Mouse (Mus musculus) urinary bladder, postnatal 25 days (tissue): ENCODE measurements around the gene Tbc1d13.

Source experiments
- DNase-seq: peaks from one replicate; pipeline ENCODE4 v3.0.0; 2022; ENCODE audit warnings: low spot score

Tbc1d13 gene

DNA sequence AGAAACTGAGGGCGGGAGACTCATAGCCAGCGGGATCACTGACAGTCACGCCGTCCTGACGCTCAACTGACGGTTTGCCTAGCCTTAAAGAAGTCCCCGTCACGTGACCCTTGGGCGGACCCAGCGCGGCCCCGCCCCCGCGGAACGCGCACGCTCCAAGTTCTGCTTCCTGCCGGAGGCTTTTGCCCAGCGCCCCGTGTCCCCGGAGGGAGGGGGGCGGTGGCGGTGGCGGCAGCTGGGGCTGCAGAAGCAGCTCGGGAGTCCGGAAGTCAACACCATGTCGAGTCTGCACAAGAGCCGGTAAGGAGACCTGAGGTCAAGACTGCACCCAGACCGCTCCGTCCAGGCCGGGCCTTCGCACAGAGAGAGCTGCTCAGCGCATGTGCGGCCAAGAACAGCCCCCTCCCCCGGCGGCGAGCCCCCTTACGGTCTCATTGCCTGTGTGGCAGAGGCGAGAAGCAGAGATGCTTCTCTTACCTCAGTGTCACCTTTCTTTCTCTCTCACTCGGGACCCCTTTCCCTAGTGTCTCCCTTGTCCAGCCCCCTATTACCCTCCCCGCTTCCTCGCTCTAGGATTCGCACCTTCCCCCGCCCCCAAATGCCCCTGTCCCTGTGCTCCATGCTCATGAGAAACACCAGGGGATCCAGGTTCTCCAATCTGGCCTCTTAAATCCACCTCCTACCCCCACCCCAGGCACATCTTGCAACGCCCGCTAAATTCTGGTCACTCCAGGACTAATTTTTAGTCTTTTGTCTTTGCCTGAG is at the start of gene Tbc1d13:
Gene Tbc1d13, plus strand, starts transcription at position 134 of the 765 bp plus-strand sequence.
- peak; percentile 98 for DNase-seq

DNA sequence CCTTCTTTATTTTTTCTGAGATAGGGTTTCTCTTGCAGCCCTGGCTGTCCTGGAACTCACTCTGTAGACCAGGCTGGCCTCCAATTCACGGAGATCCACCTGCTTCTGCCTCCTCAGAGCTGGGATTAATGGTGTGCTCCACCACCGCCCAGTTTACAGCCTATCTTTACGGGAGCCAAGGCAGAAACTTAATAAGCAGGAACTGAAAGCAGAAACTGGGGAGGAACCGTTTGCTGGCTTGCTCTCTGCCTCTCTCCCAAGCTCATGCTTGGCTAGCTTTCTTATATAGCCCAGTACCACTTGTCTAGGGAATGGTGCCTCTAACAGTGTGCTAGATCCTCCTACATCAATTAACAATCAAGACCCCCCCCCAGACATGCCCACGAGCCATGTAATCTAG is 49.4 kb upstream of the Tbc1d13 start:
- no peak for DNase-seq

DNA sequence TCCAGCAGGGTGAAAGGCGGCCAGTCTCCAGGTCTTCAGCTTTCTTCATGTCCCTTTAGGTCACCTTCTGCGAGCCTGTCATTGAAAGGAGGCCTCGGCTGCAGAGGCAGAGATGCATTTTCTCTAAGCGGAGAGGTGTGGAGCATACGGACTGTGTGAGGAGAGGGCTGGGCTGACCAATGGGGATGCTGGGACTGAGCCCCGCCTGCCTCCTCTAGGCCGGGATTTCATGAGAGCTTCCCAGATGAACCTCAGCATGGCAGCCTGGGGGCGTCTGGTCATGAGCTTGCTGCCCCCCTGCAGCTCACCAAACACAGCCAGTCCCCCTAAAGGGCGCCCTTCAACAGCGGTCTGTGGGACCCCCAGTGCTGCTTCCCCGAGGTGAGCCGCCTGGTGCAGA is 48.9 kb upstream of the Tbc1d13 start:
- no peak for DNase-seq

DNA sequence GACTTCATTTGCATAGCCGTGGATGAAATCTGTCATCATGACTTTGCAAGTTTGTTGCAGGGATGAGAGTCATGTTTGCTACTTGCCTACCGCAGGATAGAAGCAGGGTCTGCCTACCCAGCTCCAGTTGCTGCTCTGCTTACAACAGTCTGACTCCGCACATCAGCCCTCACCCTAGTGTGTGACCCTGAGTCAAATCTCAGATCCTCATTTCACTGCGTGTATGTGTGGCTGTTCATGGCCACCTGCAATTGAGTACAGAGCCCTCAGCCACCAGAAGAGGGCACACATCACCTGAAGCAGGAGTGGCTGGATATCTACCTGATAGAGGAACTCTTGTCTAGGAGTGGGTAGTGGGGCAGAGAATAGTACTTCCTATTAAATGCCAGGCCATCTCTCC is 46.2 kb upstream of the Tbc1d13 start:
- no peak for DNase-seq

DNA sequence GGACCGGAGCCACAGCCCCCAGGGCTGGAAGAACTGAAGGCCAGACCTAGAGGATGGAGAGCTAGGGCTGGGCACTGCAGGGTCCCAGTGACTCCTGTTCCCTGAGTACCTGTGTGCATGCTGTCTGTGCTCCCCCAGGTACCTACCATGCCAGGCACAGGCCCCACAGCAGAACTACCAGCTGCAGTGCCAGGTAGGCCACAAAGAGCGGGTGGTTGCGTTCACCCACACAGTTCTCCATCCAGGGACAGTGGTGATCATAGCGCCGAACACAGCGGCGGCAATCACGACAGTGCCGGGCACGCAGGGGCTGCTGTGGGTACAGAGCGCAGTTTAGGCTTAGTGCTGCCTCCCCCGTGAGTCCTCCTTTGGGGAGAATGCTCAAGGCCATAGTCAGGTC is 42.0 kb upstream of the Tbc1d13 start:
- no peak for DNase-seq

DNA sequence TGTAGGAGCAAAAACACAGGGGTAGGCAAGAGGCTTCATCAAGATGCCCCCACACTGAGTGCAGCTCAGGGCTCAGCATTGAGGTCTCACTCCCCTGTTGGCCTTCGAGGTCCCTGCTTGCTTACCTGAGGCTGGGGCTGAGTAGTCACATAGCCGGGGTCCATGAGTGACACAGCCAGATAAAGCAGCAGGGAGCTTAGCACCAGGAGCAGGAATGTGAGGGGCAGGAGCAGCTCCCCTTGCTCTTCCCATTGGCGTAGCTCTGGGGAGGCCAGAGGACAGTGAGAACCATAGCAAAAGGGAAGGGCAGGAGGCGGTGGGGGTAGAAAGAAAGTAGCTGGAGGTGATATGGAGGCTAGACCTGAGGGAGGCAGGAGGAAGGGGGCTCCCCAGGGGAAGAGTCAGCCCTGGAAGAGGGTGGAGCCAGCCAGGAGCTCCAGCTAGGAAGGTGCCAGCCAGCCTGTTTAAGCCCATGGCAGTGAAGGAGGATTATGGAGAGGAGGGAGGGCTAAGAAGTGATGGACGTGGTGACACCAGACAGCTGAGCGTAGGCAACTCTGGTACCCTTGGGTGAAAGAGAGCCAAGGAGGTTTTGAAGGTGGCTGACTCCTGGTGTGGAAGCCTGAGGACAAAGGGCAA is 41.1 kb upstream of the Tbc1d13 start:
- no peak for DNase-seq

DNA sequence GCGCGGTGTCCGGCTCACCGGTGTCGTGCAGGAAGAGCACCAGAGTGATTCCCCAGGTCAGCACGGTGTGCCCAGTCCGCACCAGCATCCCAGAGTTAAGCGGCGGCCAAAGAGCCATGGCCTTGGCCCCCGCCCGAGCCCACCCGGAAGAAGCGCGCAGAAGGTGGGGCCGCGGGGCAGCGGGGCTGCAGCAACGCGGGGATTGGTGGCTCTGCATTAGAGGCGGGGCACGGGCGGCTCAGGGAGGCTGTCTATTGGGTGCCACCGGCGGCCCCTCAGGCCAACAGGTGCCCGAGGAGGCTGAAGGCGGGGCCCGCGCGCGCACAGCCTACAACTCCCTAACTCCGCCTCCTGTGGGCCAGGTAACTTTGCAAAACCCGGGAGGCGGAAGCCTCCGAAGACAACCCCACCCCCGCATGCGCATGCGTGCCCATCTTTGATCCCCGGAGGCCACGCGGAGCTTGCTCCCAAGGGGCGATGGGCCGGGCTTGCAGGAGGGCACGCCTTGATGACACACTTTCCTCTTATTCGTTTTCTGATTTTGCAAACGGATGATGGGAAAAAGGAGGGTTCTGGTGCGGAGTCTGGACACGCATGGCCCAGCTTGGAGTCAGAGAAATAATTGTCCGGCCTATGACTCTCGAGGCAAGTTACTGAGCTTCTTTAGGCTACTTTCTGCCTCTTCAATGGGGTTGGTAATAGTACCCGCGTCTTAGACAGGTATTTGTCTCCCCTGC is 39.9 kb upstream of the Tbc1d13 start, which contains the start of gene Zdhhc12:
Gene Zdhhc12, minus strand, starts transcription at position 178 of the 737 bp plus-strand sequence.
- peak; percentile 86 for DNase-seq

DNA sequence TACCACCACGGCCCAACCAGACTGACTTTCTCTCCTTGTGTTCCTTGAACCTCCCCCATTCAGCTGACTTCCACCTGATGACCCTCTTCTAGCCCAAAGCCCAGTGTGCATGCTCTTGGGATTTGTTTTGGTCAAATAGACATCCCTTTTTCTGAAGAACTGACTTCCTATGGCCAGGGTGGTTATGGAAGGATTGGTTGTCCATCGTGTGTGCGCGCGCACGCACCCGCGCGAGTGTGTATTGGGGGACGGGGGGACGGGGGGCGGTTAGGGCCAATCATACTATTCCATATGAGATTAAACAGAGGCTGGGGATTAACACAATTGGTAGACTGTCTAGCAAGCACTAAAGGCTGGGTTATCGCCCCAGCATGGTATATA is 39.3 kb upstream of the Tbc1d13 start:
- DNase-seq = peak; percentile 8

DNA sequence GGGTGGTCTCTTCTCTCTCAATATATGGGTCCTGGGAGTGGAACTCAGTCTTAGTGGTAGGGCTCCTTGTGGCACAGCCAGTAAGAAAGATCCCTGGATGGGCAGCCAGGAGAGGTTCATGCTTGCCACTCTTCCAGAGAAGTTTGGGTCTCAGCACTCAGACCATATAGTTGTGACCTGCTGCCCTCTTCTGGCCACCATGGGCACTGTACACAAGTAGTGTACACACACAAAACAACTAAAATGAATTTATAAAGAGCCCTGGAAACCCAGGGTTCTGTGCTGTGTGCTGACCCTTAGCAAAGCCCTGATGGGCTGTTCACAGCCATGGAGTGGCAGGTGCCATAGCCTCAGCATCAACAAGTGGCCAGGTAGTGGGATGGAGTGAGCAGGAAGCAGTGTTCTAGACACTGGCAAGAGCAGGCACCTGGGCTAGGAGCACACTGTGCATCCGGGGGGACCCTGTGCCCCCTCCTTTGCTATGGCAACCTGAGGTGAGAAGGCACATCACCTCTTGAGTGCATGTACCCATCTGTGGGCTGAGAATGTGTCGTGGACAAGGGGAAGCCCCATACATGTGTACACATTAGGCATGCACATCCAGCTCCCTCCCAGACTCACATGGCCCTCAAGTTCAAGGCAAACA is 37.5 kb upstream of the Tbc1d13 start:
- peak; percentile 52 for DNase-seq

DNA sequence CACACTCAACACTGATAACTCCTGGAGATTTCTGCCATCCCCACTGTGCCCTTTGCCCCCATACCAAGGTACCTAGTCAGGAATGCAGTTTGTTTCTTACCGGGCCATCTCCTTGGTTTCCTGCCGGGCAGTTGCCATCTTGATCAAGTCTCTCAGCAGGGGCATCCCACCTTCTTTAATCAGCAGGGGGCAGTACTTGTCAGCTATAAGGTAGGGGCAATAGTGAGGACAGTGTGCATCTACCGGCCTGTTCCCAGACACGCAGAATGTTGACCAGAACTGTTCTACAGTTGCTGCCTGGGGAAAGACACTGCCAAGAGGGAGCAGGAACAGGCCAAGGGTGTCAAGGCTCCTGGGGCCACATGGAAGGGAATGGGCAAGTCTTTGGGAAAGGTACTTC is 33.3 kb upstream of the Tbc1d13 start:
- no peak for DNase-seq

DNA sequence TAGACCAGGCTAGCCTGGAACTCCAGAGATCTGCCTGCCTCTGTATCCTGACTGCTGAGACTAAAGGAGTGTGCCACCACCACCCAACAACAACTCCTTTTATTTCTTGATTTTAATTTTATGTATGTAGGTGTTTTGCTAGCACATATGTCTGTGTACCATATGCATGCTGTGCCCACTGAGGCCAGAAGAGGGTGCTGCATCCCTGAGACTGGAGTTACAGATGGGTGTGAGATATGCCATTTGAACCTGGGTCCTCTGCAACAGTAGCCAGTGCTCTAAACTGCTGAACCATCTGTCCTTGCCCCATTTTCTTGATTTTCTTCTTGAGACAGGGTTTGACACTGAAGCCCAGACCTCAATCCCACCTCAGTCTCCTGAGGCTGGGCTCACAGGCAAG is 27.2 kb upstream of the Tbc1d13 start:
- DNase-seq = peak; percentile 26

DNA sequence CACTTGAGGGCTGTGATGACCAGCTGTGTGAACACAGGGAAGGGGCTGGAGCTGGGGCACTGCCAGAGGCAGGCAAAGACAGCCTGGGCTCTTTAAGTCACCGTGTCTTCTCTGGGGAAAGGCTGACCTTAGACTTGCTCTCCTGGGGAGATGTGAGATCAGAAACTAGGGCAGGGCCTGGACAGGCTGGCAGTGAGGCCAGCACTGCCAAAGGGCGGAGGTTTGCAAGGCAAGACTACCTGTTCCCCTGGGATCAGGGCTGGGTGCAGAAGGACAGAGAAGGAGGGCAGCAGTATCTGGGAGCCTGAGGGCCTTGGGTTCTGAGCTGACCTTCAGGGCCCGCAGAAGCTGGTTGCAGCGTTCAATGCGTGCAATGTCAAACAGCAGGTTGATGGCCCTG is 25.9 kb upstream of the Tbc1d13 start:
- no peak for DNase-seq

DNA sequence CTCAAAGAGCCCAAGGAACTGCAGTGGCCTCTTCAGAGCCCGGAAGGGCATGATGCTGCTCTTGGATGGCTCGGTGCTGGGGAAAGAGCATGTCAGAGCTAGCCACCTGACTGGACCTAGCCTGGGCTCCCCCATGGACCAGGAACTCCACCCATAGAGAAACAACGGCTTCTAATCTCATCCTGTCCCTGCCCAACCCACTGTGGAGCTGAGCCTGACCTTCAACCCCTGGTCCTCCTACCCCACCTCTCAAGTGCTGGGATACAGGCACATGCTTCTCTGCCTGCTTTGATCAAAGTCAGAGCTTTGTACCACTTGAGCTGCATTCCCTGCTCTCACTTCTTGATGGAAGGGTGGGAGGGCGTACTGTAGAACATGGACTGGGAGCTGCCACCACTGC is 25.3 kb upstream of the Tbc1d13 start:
- no peak for DNase-seq

DNA sequence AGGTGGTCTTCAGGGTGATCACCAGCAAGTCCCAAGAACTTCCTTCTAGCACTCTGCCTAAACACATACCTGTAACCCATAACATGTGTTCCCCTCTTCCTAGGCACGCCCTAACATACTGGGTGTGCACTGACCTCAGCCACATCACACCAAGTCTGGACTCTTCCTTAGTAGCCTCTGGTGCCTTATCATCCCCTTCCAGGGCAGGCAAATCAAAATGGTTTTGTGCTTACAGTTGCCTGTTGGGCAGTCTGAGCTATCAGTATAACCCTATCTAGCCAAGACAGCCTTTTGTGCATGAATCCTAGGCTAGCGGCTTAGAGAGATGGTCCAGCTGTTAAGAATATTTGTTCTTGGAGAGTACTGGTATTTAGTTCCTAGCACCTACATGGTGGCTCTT is 22.0 kb upstream of the Tbc1d13 start:
- no peak for DNase-seq

DNA sequence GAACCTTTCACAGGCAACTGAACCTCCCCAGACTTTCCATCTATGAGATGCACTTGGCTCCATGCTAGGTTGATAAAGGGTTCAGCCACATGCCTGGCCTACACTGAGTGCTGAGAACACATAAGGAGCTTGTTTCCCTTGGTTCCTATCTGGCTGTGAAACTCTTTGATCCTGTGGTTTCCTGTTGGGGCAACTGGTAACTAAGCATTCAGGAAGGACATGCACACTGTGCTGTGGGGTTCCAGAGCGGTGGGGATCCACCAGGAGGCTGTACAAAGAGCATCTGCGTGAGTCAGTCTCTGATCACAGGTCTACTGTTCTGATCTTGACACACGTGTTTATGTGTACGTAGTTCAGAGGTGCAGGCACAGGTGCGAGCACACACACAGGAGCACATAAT is 21.0 kb upstream of the Tbc1d13 start:
- DNase-seq = no peak

DNA sequence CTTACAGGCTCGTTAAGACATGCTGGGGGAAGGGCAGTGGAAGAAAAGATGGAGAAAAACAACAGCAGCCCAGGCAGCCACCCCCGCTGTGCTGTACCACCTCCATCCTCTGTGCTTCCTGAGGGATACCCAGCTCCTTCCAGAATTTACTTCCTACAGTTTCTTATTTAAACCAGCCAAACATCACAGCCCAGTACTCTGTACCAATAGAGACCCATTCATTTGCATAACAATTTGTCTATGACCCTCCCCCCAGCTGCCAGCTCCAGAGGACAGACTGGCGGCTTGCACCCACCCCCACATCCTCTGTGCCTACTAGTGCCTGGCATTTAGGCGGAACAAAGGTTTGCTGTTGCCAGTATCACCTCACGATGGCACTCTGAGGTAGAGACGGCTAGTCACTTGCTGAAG is 13.9 kb upstream of the Tbc1d13 start:
- DNase-seq = no peak

DNA sequence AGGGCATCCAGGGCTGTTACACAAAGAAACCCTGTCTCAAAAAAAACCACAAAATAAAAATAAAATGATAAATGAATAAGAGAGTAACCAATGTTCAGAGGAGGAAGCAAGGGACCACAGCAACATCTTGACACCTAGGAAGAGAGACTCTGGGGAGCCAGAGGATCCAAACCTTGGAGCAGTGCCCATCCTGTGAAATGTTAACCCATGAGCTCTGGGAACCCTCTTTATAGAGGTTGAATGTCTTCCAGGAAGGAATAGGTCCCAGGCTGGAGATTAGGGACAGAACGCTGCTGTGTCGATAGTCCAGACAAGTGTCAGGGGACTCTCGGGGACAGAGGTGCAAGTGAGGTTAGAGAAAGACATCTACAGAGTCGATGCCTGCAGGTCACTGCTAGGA is 13.3 kb upstream of the Tbc1d13 start:
- DNase-seq = no peak

DNA sequence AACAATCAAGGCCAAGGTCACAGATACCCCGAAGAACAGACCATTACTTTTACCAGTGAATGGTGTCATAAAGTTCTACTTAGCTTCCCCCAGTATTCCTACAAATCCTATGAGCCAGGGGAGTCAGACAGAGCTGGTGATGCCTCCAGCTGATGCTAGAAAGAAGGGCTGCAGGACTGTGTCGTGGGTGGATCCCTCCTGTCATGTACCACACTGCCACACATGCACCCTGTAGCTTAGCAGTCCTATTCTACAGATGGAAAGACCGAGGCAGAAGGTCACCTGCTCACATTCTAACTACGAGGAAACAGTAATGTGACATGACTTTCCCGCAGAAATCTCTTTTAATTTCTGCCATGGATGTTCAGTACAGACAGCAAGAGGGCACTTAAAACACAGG is 10.8 kb upstream of the Tbc1d13 start:
- no peak for DNase-seq

DNA sequence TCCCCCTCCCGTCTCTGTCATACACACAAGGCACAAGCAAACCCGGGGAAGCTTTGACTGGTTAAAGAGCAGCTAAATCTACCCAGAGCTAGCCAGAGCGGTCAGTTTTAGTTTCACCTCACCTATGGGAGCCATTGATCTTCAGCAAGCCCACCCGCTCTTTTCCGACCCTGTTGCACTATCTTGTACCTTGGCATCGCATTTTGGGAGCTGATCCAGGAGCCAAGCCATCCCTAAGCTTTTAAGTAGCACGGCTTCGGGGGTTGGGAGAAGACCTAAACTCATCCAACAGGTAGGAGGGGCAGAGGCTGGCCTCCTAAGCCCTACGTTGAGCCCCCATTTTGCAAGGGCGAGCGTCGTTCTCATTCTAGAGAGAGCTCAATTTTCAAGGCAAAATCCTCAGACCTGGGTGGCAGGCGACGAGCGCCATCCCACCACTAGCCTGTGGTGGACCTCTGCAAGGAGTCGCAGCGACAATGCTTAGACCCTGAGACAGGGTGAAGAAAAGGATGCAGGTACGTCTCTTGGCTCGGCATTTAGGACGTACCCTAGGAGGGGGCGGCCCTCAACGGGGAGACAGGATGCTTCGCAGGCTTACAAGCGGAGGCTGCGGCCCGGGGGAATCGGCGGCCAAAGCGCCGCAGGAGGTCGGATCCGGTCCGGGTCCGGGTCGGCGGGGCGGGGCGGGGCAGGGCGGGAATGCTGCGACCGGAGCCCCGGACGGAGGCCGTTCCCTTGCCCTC is 9.6 kb upstream of the Tbc1d13 start:
- no peak for DNase-seq

DNA sequence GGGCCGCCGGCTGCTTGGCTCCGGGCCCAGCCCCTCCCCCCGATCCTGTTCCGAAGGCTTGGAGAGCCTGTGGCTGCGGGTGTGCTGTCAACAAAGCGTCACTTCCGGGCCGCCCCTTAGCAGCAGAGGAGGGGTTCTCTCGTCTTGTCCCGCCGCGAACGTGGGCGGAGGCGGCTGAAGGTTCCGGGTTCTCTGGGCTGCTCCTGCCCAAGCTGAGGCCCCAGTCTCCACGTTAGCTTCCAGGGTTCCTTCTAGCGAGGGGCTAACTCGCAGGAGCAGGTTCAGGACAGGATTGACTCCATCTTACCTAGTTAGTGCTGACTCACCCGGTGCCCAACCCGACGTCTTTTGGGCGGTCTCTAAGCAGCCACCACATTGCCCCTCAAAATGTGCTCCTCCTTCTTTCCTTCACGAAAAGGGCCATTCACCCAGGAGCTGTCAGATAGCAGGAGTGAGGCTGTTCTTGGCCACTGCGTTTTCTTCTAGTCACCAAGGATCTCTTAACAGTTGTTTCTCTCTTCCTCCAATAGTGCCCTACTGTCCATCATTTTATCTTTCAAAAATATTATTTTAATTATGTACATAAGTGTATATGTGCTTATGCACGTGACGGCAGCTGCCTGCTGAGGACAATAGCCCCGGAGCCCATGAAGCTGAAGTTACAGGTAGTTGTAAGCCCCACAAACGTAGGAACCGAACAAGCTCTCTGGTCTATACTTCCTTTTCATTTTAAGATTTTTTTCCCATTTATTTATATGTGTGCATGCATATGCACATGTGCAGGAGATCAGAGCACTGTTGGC is 8.9 kb upstream of the Tbc1d13 start, which contains the start of gene Zer1:
Gene Zer1, minus strand, starts transcription at position 114 of the 803 bp plus-strand sequence.
- peak; percentile 95 for DNase-seq

DNA sequence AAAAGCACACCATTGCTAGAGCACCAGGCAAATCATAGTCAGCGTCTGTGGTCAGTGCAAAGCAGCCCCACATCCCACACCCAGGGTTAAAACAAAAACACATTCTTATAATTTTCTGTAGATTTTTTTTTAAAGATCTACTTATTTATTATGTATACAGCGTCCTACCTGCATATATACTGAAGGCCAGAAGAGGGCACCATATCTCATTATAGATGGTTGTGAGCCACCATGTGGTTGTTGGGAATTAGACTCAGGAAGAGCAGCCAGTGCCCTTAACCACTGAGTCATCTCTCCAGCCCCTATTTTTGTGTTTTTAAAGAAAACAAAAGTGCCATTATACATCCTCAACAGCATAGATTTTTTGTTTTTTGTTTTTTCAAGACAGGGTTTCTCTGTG is 4.8 kb upstream of the Tbc1d13 start:
- no peak for DNase-seq
